Mouse (Mus musculus) midbrain, embryonic 14.5 days (tissue): ENCODE results near the gene Thsd1. TPM values are rescaled to one million over a fixed set of nuclear protein-coding genes. Genes with fewer than 3 reads are reported as not detected.
A peak's percentile ranks its signal among the peaks of the same experiment; 100 is the strongest.

ENCODE experiments used
- ATAC-seq: fragments of 200-750 bp; cut with Nextera tagmentation; 2 replicates; pipeline ENCODE4 v1.8.0; 2017; ENCODE audit warnings: moderate number of reproducible peaks, moderate library complexity; ENCODE audit not compliant: low FRiP score, low TSS enrichment
- DNase-seq: peaks from one replicate; pipeline ENCODE4 v3.0.0-alpha.2; 2015
- H3K27ac ChIP-seq: fragments of 300-500 bp; sonication (generic); replicated peaks from 2 replicates; pipeline ENCODE4 v1.5.1; 2014; ENCODE audit warnings: mild to moderate bottlenecking, low read depth, low read length, moderate library complexity
- H3K27me3 ChIP-seq: fragments of 300-500 bp; sonication (generic); 2 replicates; pipeline ENCODE4 v1.6.1; 2014; ENCODE audit warnings: low read length, control low read depth, mixed read lengths; ENCODE audit not compliant: control insufficient read depth, insufficient read depth
- H3K36me3 ChIP-seq: fragments of 300-500 bp; sonication (generic); 2 replicates; pipeline ENCODE4 v1.6.1; 2014; ENCODE audit warnings: low read length, control low read depth; ENCODE audit not compliant: control insufficient read depth, insufficient read depth
- H3K4me1 ChIP-seq: fragments of 300-500 bp; sonication (generic); 2 replicates; pipeline ENCODE4 v1.6.1; 2014; ENCODE audit warnings: mild to moderate bottlenecking, antibody characterized with exemption, low read length, control low read depth; ENCODE audit not compliant: control insufficient read depth, insufficient read depth
- H3K4me2 ChIP-seq: fragments of 300-500 bp; sonication (generic); 2 replicates; pipeline ENCODE4 v1.6.1; 2014; ENCODE audit warnings: mild to moderate bottlenecking, low read length, moderate library complexity
- H3K4me3 ChIP-seq: fragments of 300-500 bp; sonication (generic); replicated peaks from 2 replicates; pipeline ENCODE4 v1.5.1; 2014; ENCODE audit warnings: low read depth, low read length
- H3K9ac ChIP-seq: fragments of 300-500 bp; sonication (generic); replicated peaks from 2 replicates; pipeline ENCODE4 v1.6.1; 2014; ENCODE audit warnings: mild to moderate bottlenecking, low read length, moderate library complexity
- H3K9me3 ChIP-seq: fragments of 300-500 bp; sonication (generic); 2 replicates; pipeline ENCODE4 v1.6.1; 2016; ENCODE audit warnings: low read length, control low read depth, mixed read lengths; ENCODE audit not compliant: control insufficient read depth
- WGBS: fragments of 180-500 bp; shearing (Covaris S2); extraction: QIAGEN DNeasy Blood & Tissue Kit; methylation state at CpG from one replicate; pipeline ENCODE4 v1.1.7; 2014; 5-methylcytosine and 5-hydroxymethylcytosine counted together
- polyA plus RNA-seq: library from polyadenylated mRNA; unstranded; fragments of >200 nt; fragmentation: Nextera tagmentation; extraction: Ambion mirVana; gene quantifications from 2 replicates; pipeline ENCODE4 v1.2.1, GENCODE M21; 2014

The Thsd1 gene
- polyA plus RNA-seq, 1 experiment from 2014 or later = 7.9 TPM

GRCm38 (mm10) chr8:22207535-22207934, 19.6 kb upstream of the Thsd1 start:
- DNase-seq (no peak), ATAC-seq (no peak)
- H3K4me3 ChIP-seq = no peak overlapping the region
- H3K27ac ChIP-seq = no peak overlapping the region
- no peaks in the 10 kb centered on the region for H3K4me1 ChIP-seq
- H3K4me2 ChIP-seq = no peak overlapping the region
- H3K36me3 ChIP-seq = peaks cover 49% of the 10 kb centered on the region
- no peaks in the 10 kb centered on the region for H3K27me3 ChIP-seq
- H3K9ac ChIP-seq = no peak overlapping the region
- WGBS = 91% methylated on average over 4 of the region's 4 CpGs
- no peaks in the 10 kb centered on the region for H3K9me3 ChIP-seq

- Histone ChIP-seq H3K4me1 (no peaks in the 10 kb centered on the region), H3K4me2 (no peak overlapping the region), H3K27me3 (no peaks in the 10 kb centered on the region), H3K4me3 (no peak overlapping the region), H3K9ac (no peak overlapping the region), H3K9me3 (no peaks in the 10 kb centered on the region), H3K27ac (no peak overlapping the region), H3K36me3 (peaks cover 43% of the 10 kb centered on the region)
- no peak for DNase-seq
- ATAC-seq = no peak
- WGBS = 63% methylated on average over 5 of the region's 5 CpGs
Measured at GRCm38 (mm10) chr8:22209012-22209411, 18.1 kb upstream of the Thsd1 start.

- DNase-seq (no peak), ATAC-seq (no peak)
- Histone ChIP-seq H3K4me1 (no peaks in the 10 kb centered on the region), H3K4me3 (no peak overlapping the region), H3K9me3 (no peaks in the 10 kb centered on the region), H3K27me3 (no peaks in the 10 kb centered on the region), H3K27ac (no peak overlapping the region), H3K4me2 (no peak overlapping the region), H3K9ac (no peak overlapping the region), H3K36me3 (peaks cover 68% of the 10 kb centered on the region)
- WGBS = 96% methylated on average over 10 of the region's 10 CpGs
Measured at GRCm38 (mm10) chr8:22214826-22215225, 12.3 kb upstream of the Thsd1 start.

GRCm38 (mm10) chr8:22226361-22226760, 752 bp upstream of the Thsd1 start:
- Histone ChIP-seq H3K27me3 (peaks cover 9% of the 10 kb centered on the region; the same call in 1 of the 2 replicates), H3K9ac (no peak overlapping the region), H3K27ac (no peak overlapping the region), H3K4me3 (no peak overlapping the region), H3K9me3 (no peaks in the 10 kb centered on the region), H3K4me1 (peaks cover 7% of the 10 kb centered on the region; the same call in 1 of the 2 replicates), H3K36me3 (peaks cover 4% of the 10 kb centered on the region; the same call in 1 of the 2 replicates), H3K4me2 (no peak overlapping the region)
- ATAC-seq (no peak), DNase-seq (no peak)
- 68% methylated on average over 8 of the region's 8 CpGs for WGBS

- 22% methylated on average over 7 of the region's 7 CpGs for WGBS
- no peak for ATAC-seq
- H3K9ac ChIP-seq = no peak overlapping the region
- no peak overlapping the region for H3K4me2 ChIP-seq
- no peak overlapping the region for H3K4me3 ChIP-seq
- no peaks in the 10 kb centered on the region for H3K36me3 ChIP-seq
- no peak overlapping the region for H3K27ac ChIP-seq
- peaks cover 7% of the 10 kb centered on the region; the same call in 1 of the 2 replicates for H3K4me1 ChIP-seq
- H3K9me3 ChIP-seq = no peaks in the 10 kb centered on the region
- peaks cover 9% of the 10 kb centered on the region; the same call in 1 of the 2 replicates for H3K27me3 ChIP-seq
- DNase-seq = peak; percentile 14
Measured at GRCm38 (mm10) chr8:22228621-22229020, 1.5 kb downstream of the Thsd1 start.

GRCm38 (mm10) chr8:22242986-22243385, 15.9 kb downstream of the Thsd1 start:
- Histone ChIP-seq H3K4me2 (no peak overlapping the region), H3K9ac (no peak overlapping the region), H3K4me1 (no peaks in the 10 kb centered on the region), H3K27me3 (no peaks in the 10 kb centered on the region), H3K4me3 (no peak overlapping the region), H3K36me3 (no peaks in the 10 kb centered on the region), H3K27ac (no peak overlapping the region), H3K9me3 (no peaks in the 10 kb centered on the region)
- 92% methylated on average over 9 of the region's 9 CpGs for WGBS
- no peak for ATAC-seq
- no peak for DNase-seq

- Histone ChIP-seq H3K27me3 (no peaks in the 10 kb centered on the region), H3K27ac (no peak overlapping the region), H3K9ac (no peak overlapping the region), H3K36me3 (no peaks in the 10 kb centered on the region), H3K4me3 (no peak overlapping the region), H3K4me2 (no peak overlapping the region), H3K4me1 (no peaks in the 10 kb centered on the region), H3K9me3 (no peaks in the 10 kb centered on the region)
- ATAC-seq (no peak), DNase-seq (no peak)
- WGBS = 70% methylated on average over 1 of the region's 1 CpGs
Measured at GRCm38 (mm10) chr8:22245663-22246062, 18.6 kb downstream of the Thsd1 start.

- DNase-seq (no peak), ATAC-seq (no peak)
- H3K9ac ChIP-seq = no peak overlapping the region
- WGBS = 70% methylated on average over 12 of the region's 12 CpGs
- no peak overlapping the region for H3K4me3 ChIP-seq
- H3K36me3 ChIP-seq = no peaks in the 10 kb centered on the region
- H3K9me3 ChIP-seq = no peaks in the 10 kb centered on the region
- no peak overlapping the region for H3K27ac ChIP-seq
- no peaks in the 10 kb centered on the region for H3K27me3 ChIP-seq
- no peaks in the 10 kb centered on the region for H3K4me1 ChIP-seq
- H3K4me2 ChIP-seq = no peak overlapping the region
Measured at GRCm38 (mm10) chr8:22247956-22248355, 20.8 kb downstream of the Thsd1 start.

- Histone ChIP-seq H3K4me2 (no peak overlapping the region), H3K4me3 (no peak overlapping the region), H3K27me3 (no peaks in the 10 kb centered on the region), H3K9me3 (no peaks in the 10 kb centered on the region), H3K9ac (no peak overlapping the region), H3K4me1 (no peaks in the 10 kb centered on the region), H3K27ac (no peak overlapping the region), H3K36me3 (no peaks in the 10 kb centered on the region)
- no peak for ATAC-seq
- DNase-seq = no peak
- 89% methylated on average over 9 of the region's 9 CpGs for WGBS
Measured at GRCm38 (mm10) chr8:22249080-22249479, 22.0 kb downstream of the Thsd1 start.
